Mouse (Mus musculus) megakaryocyte progenitor cell, adult 5-6 weeks (primary cell): Measurements from ENCODE around the gene Ufd1. TPM values are rescaled to one million over a fixed set of nuclear protein-coding genes. Genes with fewer than 3 reads are reported as not detected.

Experiments used
- ATAC-seq: replicated peaks from 2 replicates; pipeline ENCODE4 v1.8.0; 2016; ENCODE audit warnings: mild to moderate bottlenecking, moderate TSS enrichment, inconsistent platforms; ENCODE audit not compliant: poor library complexity
- total RNA-seq, 2 experiments: library from RNA; stranded (forward) in 1 of 2; stranded (reverse) in 1 of 2; fragments of 157-497, 149-512 nt in 1 of 2; fragments of 200-1000 nt in 1 of 2; gene quantifications; 2 replicates each; pipeline versions ENCODE4 v1.2.3 to v1.2.4; 2015 to 2017

The Ufd1 gene
- total RNA-seq, 2 experiments from 2014 or later: 60.0 to 72.6 TPM

DNA sequence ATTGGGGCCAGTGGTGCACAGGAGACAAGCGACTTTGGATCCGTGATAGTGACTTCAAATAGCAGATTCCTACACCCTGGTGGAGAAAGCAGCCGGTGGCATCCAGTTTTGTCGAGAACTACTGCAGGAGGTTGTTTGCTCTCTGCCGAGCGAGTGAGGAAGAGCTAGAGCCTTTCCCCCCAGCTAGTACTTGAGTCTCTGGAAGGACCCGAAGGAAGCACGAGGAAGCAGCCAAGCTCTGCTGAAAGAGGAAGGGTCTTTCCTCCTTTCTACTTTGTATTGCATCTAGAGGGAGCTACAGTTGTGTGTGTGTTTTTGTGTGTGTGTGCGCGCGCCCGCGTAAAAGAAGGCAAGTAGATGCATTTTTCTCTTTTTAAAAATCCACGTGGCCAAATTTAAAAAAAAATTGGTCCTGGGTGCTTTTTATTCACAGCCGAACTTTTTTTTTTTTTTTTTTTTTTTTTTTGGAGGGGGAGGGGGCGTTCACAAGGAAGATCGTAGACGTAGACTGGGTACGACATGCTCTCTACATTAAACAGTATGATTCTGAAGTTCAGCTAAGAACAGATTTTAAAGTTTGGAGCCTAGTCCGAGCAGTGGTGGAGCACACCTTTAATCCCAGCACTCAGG, 66.6 kb downstream of the Ufd1 start:
- ATAC-seq: peak; percentile 21

DNA sequence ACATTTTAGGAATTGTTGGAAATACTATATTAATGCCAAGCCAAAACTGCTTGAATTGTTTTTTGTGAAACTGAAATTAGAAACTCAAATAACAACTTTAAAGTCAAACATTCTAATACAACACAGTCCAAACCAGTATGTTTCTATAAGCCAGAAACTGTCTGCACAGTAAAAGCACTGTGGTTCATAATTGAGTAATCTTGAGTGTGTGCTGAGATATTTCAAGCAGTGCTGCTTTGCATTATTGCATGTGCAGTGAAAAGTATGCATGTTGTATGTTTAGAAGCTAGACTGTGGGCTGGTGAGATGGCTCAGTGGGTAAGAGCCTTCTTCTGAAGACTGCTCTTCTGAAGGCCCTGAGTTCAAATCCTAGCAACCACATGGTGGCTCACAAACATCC, 72.5 kb downstream of the Ufd1 start:
- no peak for ATAC-seq

Other genes with a start within 250 kb of the Ufd1 start
- gene Tbx1, start 221.1 kb upstream of the Ufd1 start, total RNA-seq (2015): not detected in 2 replicates
- gene Tbx1, start 221.1 kb upstream of the Ufd1 start, total RNA-seq (2017): not detected in 2 replicates
- 0.76 TPM in 1 of 2 replicates, not detected in the other for gene Gp1bb, start 189.4 kb upstream of the Ufd1 start, total RNA-seq (2015)
- gene Gp1bb, start 189.4 kb upstream of the Ufd1 start, total RNA-seq (2017): 0.25 TPM in 1 of 2 replicates, not detected in the other
- gene Gm49601, start 185.4 kb upstream of the Ufd1 start, total RNA-seq (2015): 0.79 and 1.4 TPM in 2 replicates
- gene Gm49601, start 185.4 kb upstream of the Ufd1 start, total RNA-seq (2017): 1.4 and 3.5 TPM in 2 replicates
- gene Sept5, start 181.8 kb upstream of the Ufd1 start, total RNA-seq (2015): 7.0 and 9.1 TPM in 2 replicates
- 2.6 and 8.7 TPM in 2 replicates for gene Sept5, start 181.8 kb upstream of the Ufd1 start, total RNA-seq (2017)
- gene Cldn5, start 34.9 kb upstream of the Ufd1 start, total RNA-seq (2015): not detected in 2 replicates
- not detected in 2 replicates for gene Cldn5, start 34.9 kb upstream of the Ufd1 start, total RNA-seq (2017)
- 85.4 and 93.9 TPM in 2 replicates for gene Cdc45, start 208 bp downstream of the Ufd1 start, total RNA-seq (2015)
- gene Cdc45, start 208 bp downstream of the Ufd1 start, total RNA-seq (2017): 110 and 121 TPM in 2 replicates
- 23.1 and 27.0 TPM in 2 replicates for gene 2510002D24Rik, start 24.8 kb downstream of the Ufd1 start, total RNA-seq (2015)
- gene 2510002D24Rik, start 24.8 kb downstream of the Ufd1 start, total RNA-seq (2017): 23.2 and 36.1 TPM in 2 replicates
- not detected in 2 replicates for gene Gm28539, start 24.8 kb downstream of the Ufd1 start, total RNA-seq (2015)
- not detected in 2 replicates for gene Gm28539, start 24.8 kb downstream of the Ufd1 start, total RNA-seq (2017)
- 93.4 and 121 TPM in 2 replicates for gene Mrpl40, start 65.1 kb downstream of the Ufd1 start, total RNA-seq (2015)
- 105 and 112 TPM in 2 replicates for gene Mrpl40, start 65.1 kb downstream of the Ufd1 start, total RNA-seq (2017)
- 44.2 and 47.4 TPM in 2 replicates for gene Hira, start 65.3 kb downstream of the Ufd1 start, total RNA-seq (2015)
- 55.6 and 70.6 TPM in 2 replicates for gene Hira, start 65.3 kb downstream of the Ufd1 start, total RNA-seq (2017)